Mouse (Mus musculus): ENCODE measurements around the gene Elmo2.

DNA sequence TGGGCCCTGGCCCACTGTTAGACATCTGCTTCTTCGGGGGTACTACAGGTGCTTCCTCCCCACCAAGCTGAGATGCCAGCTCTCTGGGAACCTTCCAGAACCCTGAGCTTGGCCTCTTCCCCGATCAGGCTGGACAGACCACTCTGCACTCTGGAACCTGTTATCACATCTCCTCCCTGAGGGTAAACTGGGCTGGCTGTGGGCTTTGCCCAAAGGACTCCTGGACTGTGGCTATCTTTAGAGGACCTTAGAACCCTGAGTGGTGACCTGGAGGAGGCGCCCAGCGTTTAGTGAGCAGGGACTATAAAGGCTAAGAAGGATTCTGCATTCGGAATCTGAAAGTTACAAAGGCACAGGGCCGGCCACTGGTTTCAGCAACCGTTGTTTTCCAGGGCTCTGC, 41.9 kb downstream of the Elmo2 start:
- TF ChIP-seq CTCF (conservative IDR thresholded peaks at IDR 0.05; ENCODE audit: insufficient read depth, insufficient read length, low read depth, low read length) (no peak), POLR2A (IDR thresholded peaks at IDR 0.05; ENCODE audit: low read depth, low read length) (no peak)
